Mouse (Mus musculus) limb, embryonic 15.5 days (tissue): Measurements from ENCODE around the gene Hyal2. TPM values are rescaled to one million over a fixed set of nuclear protein-coding genes. Genes with fewer than 3 reads are reported as not detected.

Experiments
- ATAC-seq: fragments of 200-750 bp; cut with Nextera tagmentation; 2 replicates; pipeline ENCODE4 v1.8.0; 2017; ENCODE audit warnings: low read depth, moderate TSS enrichment; ENCODE audit not compliant: insufficient number of reproducible peaks, low FRiP score, low TSS enrichment
- H3K27ac ChIP-seq: fragments of 300-500 bp; sonication (generic); 2 replicates; pipeline ENCODE4 v1.5.1; 2015; ENCODE audit warnings: moderate library complexity, mild to moderate bottlenecking, inconsistent platforms
- H3K27me3 ChIP-seq: fragments of 300-500 bp; sonication (generic); 2 replicates; pipeline ENCODE4 v1.6.1; 2015; ENCODE audit warnings: inconsistent platforms
- H3K36me3 ChIP-seq: fragments of 300-500 bp; sonication (generic); 2 replicates; pipeline ENCODE4 v1.6.1; 2015; ENCODE audit warnings: inconsistent platforms
- H3K4me1 ChIP-seq: fragments of 300-500 bp; sonication (generic); 2 replicates; pipeline ENCODE4 v1.6.1; 2015; ENCODE audit warnings: inconsistent platforms
- H3K4me2 ChIP-seq: fragments of 300-500 bp; sonication (generic); 2 replicates; pipeline ENCODE4 v1.6.1; 2015; ENCODE audit warnings: mild to moderate bottlenecking, inconsistent platforms
- H3K4me3 ChIP-seq: fragments of 300-500 bp; sonication (generic); 2 replicates; pipeline ENCODE4 v1.5.1; 2015; ENCODE audit warnings: mild to moderate bottlenecking, inconsistent platforms
- H3K9ac ChIP-seq: fragments of 300-500 bp; sonication (generic); 2 replicates; pipeline ENCODE4 v1.6.1; 2015; ENCODE audit warnings: inconsistent platforms
- H3K9me3 ChIP-seq: fragments of 300-500 bp; sonication (generic); 2 replicates; pipeline ENCODE4 v1.6.1; 2016; ENCODE audit warnings: inconsistent platforms
- WGBS: fragments of 180-500 bp; shearing (Covaris S2); methylation state at CpG from one replicate; pipeline ENCODE4 v1.1.7; 2015; 5-methylcytosine and 5-hydroxymethylcytosine counted together
- polyA plus RNA-seq: library from polyadenylated mRNA; unstranded; fragments of >200 nt; fragmentation: Nextera tagmentation; extraction: Ambion mirVana; gene quantifications from 2 replicates; pipeline ENCODE4 v1.2.1, GENCODE M21; 2015

Hyal2 gene
- 101 and 104 TPM in 2 replicates for polyA plus RNA-seq

- peak within 1 kb of the TSS; percentile 84 for H3K4me3 ChIP-seq
- WGBS = 9% methylated on average over 18 of the region's 18 CpGs
- peak within 1 kb of the TSS; percentile 92 for H3K27ac ChIP-seq
- H3K36me3 ChIP-seq = peaks cover 30% of the 10 kb centered on the region
- H3K4me1 ChIP-seq = peaks cover 67% of the 10 kb centered on the region
- ATAC-seq = no peak
- H3K9ac ChIP-seq = peak within 1 kb of the TSS; percentile 67
- peak within 1 kb of the TSS; percentile 69 for H3K4me2 ChIP-seq
- H3K27me3 ChIP-seq = no peaks in the 10 kb centered on the region
- no peaks in the 10 kb centered on the region for H3K9me3 ChIP-seq
Observed at GRCm38 (mm10) chr9:107567702-107568319, at the start of gene Hyal2. Gene Hyal2, plus strand, starts transcription at chr9:107567945.

GRCm38 (mm10) chr9:107520331-107520730 lies 47.4 kb upstream of the Hyal2 start:
- ATAC-seq = no peak
- 65% methylated on average over 6 of the region's 6 CpGs for WGBS
- Histone ChIP-seq H3K9me3 (no peaks in the 10 kb centered on the region), H3K4me2 (no peak overlapping the region), H3K36me3 (no peaks in the 10 kb centered on the region), H3K27me3 (peaks cover 13% of the 10 kb centered on the region), H3K4me3 (no peak overlapping the region), H3K27ac (no peak overlapping the region), H3K9ac (no peak overlapping the region), H3K4me1 (peaks cover 16% of the 10 kb centered on the region)

- Histone ChIP-seq H3K4me2 (no peak overlapping the region), H3K9ac (no peak overlapping the region), H3K4me3 (no peak overlapping the region), H3K36me3 (no peaks in the 10 kb centered on the region), H3K9me3 (no peaks in the 10 kb centered on the region), H3K27ac (no peak overlapping the region), H3K4me1 (peaks cover 16% of the 10 kb centered on the region), H3K27me3 (peaks cover 22% of the 10 kb centered on the region)
- 37% methylated on average over 5 of the region's 5 CpGs for WGBS
- ATAC-seq = no peak
Observed at GRCm38 (mm10) chr9:107521190-107521589, 46.6 kb upstream of the Hyal2 start.

- ATAC-seq = no peak
- H3K4me1 ChIP-seq = peaks cover 23% of the 10 kb centered on the region
- peak overlapping the region; percentile 34 for H3K4me2 ChIP-seq
- no peak overlapping the region for H3K9ac ChIP-seq
- H3K9me3 ChIP-seq = no peaks in the 10 kb centered on the region
- H3K27me3 ChIP-seq = peaks cover 28% of the 10 kb centered on the region
- no peaks in the 10 kb centered on the region for H3K36me3 ChIP-seq
- no peak overlapping the region for H3K27ac ChIP-seq
- H3K4me3 ChIP-seq = no peak overlapping the region
- 20% methylated on average over 25 of the region's 25 CpGs for WGBS
Observed at GRCm38 (mm10) chr9:107521711-107522399, 45.9 kb upstream of the Hyal2 start.

GRCm38 (mm10) chr9:107522400-107522711 lies 45.4 kb upstream of the Hyal2 start:
- WGBS = 30% methylated on average over 2 of the region's 2 CpGs
- H3K4me3 ChIP-seq = no peak overlapping the region
- H3K9me3 ChIP-seq = no peaks in the 10 kb centered on the region
- no peak overlapping the region for H3K9ac ChIP-seq
- peaks cover 33% of the 10 kb centered on the region for H3K27me3 ChIP-seq
- H3K36me3 ChIP-seq = no peaks in the 10 kb centered on the region
- no peak for ATAC-seq
- H3K4me1 ChIP-seq = peaks cover 28% of the 10 kb centered on the region
- no peak overlapping the region for H3K27ac ChIP-seq
- H3K4me2 ChIP-seq = peak overlapping the region; percentile 34; the same call in 1 of the 2 replicates

- WGBS = 5% methylated on average over 44 of the region's 44 CpGs
- ATAC-seq = 0 out of 2 replicates have a peak, but pooled peaks have one; percentile 16
- Histone ChIP-seq H3K4me1 (peaks cover 24% of the 10 kb centered on the region), H3K36me3 (no peaks in the 10 kb centered on the region), H3K9ac (no peak overlapping the region), H3K27me3 (peaks cover 43% of the 10 kb centered on the region), H3K9me3 (no peaks in the 10 kb centered on the region), H3K27ac (no peak overlapping the region), H3K4me2 (peak overlapping the region; percentile 67), H3K4me3 (peak overlapping the region; percentile 36)
Observed at GRCm38 (mm10) chr9:107526198-107527026, 41.3 kb upstream of the Hyal2 start.

GRCm38 (mm10) chr9:107533791-107534407 lies 33.8 kb upstream of the Hyal2 start, which contains the start of gene Tmem115:
Gene Tmem115, plus strand, starts transcription at chr9:107533945.
- H3K27me3 ChIP-seq = peaks cover 5% of the 10 kb centered on the region; the same call in 1 of the 2 replicates
- no peaks in the 10 kb centered on the region for H3K9me3 ChIP-seq
- WGBS = 0% methylated on average over 47 of the region's 48 CpGs
- peaks cover 16% of the 10 kb centered on the region for H3K36me3 ChIP-seq
- H3K27ac ChIP-seq = peak within 1 kb of the TSS; percentile 93
- peak within 1 kb of the TSS; percentile 81 for H3K4me3 ChIP-seq
- peak; percentile 98 for ATAC-seq
- peak within 1 kb of the TSS; percentile 81 for H3K4me2 ChIP-seq
- H3K9ac ChIP-seq = peak within 1 kb of the TSS; percentile 77
- peaks cover 29% of the 10 kb centered on the region for H3K4me1 ChIP-seq

GRCm38 (mm10) chr9:107534408-107535202 lies 33.1 kb upstream of the Hyal2 start:
- no peak for ATAC-seq
- peak overlapping the region; percentile 81 for H3K4me2 ChIP-seq
- H3K36me3 ChIP-seq = peaks cover 23% of the 10 kb centered on the region
- H3K4me1 ChIP-seq = peaks cover 29% of the 10 kb centered on the region
- peaks cover under 1% of the 10 kb centered on the region; the same call in 1 of the 2 replicates for H3K27me3 ChIP-seq
- H3K4me3 ChIP-seq = peak overlapping the region; percentile 81
- H3K9ac ChIP-seq = peak overlapping the region; percentile 77
- WGBS = under 1% methylated on average over 40 of the region's 40 CpGs
- no peaks in the 10 kb centered on the region for H3K9me3 ChIP-seq
- peak overlapping the region; percentile 93 for H3K27ac ChIP-seq

GRCm38 (mm10) chr9:107538231-107538630 lies 29.5 kb upstream of the Hyal2 start:
- no peaks in the 10 kb centered on the region for H3K27me3 ChIP-seq
- H3K4me3 ChIP-seq = no peak overlapping the region
- 88% methylated on average over 7 of the region's 7 CpGs for WGBS
- peaks cover 31% of the 10 kb centered on the region for H3K36me3 ChIP-seq
- H3K27ac ChIP-seq = no peak overlapping the region
- no peak for ATAC-seq
- H3K4me2 ChIP-seq = no peak overlapping the region
- no peaks in the 10 kb centered on the region for H3K9me3 ChIP-seq
- peaks cover 53% of the 10 kb centered on the region for H3K4me1 ChIP-seq
- no peak overlapping the region for H3K9ac ChIP-seq

GRCm38 (mm10) chr9:107538711-107539110 lies 29.0 kb upstream of the Hyal2 start:
- WGBS = 96% methylated on average over 3 of the region's 3 CpGs
- Histone ChIP-seq H3K36me3 (peaks cover 36% of the 10 kb centered on the region), H3K27ac (no peak overlapping the region), H3K27me3 (no peaks in the 10 kb centered on the region), H3K4me3 (no peak overlapping the region), H3K9me3 (no peaks in the 10 kb centered on the region), H3K4me2 (no peak overlapping the region), H3K4me1 (peaks cover 49% of the 10 kb centered on the region), H3K9ac (no peak overlapping the region)
- no peak for ATAC-seq

GRCm38 (mm10) chr9:107539940-107540339 lies 27.8 kb upstream of the Hyal2 start:
- no peak for ATAC-seq
- no peak overlapping the region for H3K27ac ChIP-seq
- peaks cover 52% of the 10 kb centered on the region for H3K4me1 ChIP-seq
- H3K36me3 ChIP-seq = peaks cover 47% of the 10 kb centered on the region
- H3K9me3 ChIP-seq = no peaks in the 10 kb centered on the region
- no peaks in the 10 kb centered on the region for H3K27me3 ChIP-seq
- no peak overlapping the region for H3K4me2 ChIP-seq
- 96% methylated on average over 8 of the region's 8 CpGs for WGBS
- no peak overlapping the region for H3K9ac ChIP-seq
- H3K4me3 ChIP-seq = no peak overlapping the region
